Mouse (Mus musculus) thymus, postnatal 0 days (tissue): ENCODE data around the gene Srm. TPM values are rescaled to one million over a fixed set of nuclear protein-coding genes. Genes with fewer than 3 reads are reported as not detected.

Experiments used
- DNase-seq: peaks from one replicate; pipeline ENCODE4 v3.0.0-alpha.2; 2015; ENCODE audit warnings: low spot score
- polyA plus RNA-seq: library from polyadenylated mRNA; unstranded; fragments of >200 nt; fragmentation: Nextera tagmentation; extraction: Ambion mirVana; gene quantifications from 2 replicates; pipeline ENCODE4 v1.2.1, GENCODE M21; 2015

Gene Srm
- polyA plus RNA-seq, 1 experiment from 2014 or later = 163 TPM

DNA sequence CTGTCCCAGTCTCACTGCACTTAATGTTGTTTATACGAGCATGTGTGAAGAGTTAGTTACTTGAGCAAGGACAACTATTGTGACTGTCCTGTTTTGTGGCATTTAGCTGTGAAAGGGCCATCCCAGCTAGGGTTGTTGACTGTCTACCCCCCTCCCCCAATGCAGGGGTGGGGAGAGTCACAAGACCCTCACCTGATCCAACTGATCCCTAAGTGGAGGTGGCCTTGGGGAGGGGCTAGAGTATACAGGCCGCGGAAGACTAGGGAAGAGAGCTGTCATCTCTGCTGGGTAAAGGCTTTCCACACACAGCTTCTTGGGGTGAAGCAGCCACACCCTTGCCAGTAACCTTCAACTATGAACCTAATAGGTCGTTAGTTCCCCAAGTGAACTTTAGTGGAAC lies 9.0 kb downstream of the Srm start:
- no peak for DNase-seq

DNA sequence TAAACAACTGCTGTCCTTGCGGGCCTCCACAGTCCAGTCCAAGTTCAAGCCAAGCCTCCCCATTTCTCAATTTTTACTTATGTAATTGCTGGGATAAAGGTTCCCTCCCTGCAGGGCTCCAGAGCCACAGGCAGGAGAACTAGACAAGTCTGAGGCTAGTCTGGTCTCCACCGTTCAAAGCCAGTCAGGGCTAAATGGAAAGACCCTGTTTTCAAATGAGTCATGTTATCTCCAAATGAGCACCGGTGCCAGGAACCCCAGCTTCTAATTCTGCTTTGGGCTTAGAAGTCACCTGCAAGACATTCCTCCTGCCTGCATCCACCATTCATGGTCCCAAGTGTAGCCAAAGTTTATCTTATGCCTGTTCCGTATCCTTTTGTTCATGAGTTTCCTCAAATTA lies 10.6 kb downstream of the Srm start:
- DNase-seq = no peak

DNA sequence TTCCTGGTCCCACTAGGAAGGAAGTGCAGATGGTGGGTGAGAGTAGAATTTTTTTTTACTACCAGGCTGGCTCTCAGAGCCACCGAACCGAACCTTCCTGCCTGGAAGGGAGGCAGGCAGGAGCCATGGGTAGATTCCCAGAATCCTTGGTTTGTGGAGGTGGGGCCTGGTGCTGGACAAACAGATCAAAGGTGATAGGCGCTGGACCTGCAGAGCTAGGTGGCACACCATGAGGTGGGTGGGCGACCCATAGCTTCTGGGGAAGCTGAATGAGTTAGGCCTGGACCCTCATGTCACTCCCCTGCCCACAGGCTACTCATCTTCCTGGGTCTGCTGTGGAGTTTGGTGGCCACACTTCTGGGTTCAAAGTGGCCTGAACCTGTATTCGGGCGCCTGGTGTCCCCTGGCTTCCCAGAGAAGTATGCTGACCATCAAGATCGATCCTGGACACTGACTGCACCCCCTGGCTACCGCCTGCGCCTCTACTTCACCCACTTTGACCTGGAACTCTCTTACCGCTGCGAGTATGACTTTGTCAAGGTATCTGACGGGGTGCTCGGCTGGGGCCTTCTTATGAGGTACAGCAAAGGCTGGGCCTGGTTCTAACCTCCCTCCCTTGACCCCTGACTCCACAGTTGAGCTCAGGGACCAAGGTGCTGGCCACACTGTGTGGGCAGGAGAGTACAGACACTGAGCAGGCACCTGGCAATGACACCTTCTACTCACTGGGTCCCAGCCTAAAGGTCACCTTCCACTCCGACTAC lies 11.2 kb downstream of the Srm start, which contains the start of gene Masp2:
TSS of gene Masp2 (plus strand) at position 198 of the 764 bp plus-strand sequence.
- DNase-seq = no peak

DNA sequence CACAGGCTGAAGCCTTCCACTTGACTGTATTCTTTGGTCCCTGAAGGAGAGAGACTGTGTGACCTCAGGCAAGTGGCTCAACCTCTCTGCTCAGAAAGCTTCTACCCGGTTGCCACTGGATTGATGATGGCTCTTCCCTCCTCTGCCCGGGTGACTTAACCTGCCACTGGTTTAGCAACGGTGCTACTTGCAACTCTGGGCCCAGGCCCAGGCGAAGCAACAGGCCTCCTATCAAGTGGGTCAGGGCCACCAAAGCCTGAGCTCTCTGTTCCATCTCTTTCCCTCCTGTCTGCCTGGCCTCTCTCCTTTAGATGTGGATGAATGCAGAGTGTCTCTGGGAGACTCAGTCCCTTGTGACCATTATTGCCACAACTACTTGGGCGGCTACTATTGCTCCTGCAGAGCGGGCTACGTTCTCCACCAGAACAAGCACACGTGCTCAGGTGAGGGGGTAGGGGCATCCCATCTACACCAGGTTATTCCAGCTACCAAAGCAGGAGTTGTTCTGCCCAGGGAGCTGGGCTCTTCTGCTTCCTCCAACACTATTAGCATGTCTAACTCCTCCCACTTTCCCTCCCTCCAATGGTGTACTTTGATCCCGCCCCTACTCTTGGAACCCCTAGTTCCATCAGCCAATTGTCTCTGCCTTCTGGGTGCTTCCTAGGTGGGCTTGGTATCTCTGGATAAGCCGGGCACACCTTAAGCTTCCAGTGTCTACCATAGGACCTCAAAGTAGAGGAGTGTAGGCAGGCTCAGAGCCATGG lies 12.3 kb downstream of the Srm start:
- no peak for DNase-seq

DNA sequence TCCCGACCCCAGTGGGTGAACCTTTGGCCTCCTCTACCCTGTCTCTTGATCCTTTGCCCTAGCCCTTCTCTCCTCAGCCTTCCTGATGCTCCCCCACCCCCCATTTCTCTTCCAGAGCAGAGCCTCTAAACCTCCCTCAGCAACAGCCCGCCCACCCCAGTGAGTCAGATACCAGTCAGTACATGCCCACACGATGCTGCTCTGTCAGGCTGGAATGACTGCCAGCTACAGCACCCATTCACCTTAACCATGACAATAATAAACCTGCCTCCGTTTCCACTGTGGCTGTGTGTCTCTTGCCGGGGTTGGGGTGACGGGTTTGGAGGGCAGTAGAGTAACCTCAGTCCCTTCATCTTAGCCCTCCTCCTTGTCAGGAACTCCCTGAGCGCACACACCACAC lies 12.8 kb downstream of the Srm start:
- no peak for DNase-seq

DNA sequence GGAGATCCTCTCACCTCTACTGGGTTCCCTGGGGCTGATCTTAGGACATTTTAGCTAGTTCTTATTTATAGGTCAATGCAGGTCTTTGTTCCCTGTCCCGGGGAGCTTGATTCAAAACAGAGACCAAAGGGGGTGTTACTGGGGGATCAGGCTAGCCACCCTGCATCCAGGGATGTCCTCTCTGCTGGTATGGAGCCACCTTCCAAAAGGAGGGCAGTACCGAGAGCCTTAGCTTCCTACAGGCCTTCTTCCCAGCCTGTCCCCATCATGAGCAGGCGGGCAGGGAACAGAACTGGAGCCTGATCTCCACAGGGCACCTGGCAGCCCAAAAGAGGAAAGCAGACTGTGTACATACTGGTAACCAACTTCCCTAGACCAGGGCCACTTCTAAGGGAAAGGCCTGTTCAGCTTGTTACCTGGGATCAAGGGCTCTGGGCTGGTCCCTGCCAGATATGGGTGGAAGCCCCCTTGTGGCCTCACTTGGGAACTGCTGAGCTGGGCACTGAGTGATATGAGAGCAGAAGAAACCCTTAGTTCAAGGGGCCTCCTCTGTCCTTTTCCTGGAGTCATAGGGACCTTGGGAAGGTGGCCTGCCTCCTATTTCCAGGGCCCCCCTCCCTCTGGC lies 13.3 kb downstream of the Srm start:
- DNase-seq = peak; percentile 68

DNA sequence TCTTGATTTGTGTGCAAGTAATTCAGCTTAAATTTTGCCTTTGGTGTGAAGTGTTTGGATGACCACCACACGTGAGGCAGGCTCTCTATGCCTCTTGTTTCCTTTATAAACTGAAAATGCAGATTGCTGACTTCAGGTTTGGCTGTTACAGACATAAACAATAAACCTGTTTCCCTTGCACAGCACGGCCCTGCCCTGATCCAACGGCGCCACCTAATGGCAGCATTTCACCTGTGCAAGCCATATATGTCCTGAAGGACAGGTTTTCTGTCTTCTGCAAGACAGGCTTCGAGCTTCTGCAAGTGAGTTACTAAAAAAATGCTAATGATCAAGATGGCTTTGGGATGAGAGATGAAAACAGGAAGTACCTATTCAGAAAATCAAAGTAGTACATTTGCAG lies 16.5 kb downstream of the Srm start:
- DNase-seq = peak; percentile 73

DNA sequence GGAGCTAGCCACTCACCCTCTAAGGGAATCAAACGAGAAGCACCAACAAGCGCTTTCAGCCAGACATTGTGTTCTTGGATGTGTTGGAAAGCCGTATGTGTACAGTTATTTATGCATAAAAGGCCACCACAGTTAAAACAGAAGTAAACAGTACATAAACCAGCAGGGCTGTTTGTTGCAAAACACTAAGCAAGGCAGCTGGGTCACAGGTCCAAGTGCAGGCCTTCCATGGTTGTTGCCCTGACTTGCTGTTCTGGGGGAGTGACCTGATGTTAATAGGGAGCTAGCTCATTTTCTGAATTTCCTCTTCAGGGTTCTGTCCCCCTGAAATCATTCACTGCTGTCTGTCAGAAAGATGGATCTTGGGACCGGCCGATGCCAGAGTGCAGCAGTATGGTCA lies 18.5 kb downstream of the Srm start:
- no peak for DNase-seq

DNA sequence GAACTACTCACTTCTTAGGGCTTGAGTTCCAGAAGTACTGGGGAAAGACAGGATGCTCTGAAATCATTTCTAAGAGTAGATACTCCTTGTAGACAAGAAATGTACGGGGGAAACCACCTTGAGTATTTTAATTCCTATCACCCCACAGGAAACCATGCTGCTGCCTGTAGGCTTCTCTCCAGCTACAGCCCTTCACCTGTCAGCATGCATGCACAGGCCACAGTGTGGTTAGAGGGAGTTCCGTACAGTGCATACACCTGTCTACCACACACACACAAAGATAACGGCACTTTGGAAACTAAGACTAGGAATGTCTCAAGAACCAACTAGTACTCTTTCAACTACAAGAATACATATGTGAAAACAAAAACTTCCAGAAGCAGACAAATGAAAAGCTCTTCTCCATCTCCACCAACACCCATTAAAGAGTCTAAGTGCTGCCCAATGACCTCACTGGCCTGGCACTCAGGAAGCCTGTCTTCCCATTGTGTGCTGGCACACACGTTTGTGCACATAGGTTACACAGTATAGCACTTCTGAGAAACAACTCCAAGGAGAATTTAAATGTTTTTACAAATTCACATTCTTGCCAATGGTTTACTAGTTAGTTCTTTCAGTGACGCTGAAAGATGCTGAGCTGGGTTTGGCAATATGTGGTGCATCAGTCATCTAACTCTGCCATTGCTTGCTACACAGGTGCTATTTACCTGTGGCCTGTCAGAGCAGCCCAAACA lies 19.5 kb downstream of the Srm start:
- DNase-seq = no peak

DNA sequence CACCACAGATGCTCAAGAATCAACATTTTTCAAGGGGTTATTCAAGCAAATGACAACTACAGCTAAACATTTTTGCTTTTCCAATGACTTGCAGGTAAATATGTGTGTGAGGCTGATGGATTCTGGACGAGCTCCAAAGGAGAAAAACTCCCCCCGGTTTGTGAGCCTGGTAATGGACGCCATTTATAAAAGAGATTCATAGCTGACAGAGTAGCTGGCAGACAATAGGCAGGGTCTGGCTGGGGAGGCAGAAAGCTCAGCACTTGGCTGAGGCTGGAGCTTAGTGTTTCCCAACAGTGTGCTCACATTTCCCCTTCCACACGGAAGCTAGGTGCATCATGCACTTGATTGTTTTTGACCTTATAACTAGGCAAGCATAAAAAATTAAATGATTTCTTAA lies 21.3 kb downstream of the Srm start:
- no peak for DNase-seq

DNA sequence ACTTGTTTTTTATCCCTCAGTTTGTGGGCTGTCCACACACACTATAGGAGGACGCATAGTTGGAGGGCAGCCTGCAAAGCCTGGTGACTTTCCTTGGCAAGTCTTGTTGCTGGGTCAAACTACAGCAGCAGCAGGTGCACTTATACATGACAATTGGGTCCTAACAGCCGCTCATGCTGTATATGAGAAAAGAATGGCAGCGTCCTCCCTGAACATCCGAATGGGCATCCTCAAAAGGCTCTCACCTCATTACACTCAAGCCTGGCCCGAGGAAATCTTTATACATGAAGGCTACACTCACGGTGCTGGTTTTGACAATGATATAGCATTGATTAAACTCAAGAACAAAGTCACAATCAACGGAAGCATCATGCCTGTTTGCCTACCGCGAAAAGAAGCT lies 22.4 kb downstream of the Srm start:
- DNase-seq = no peak

DNA sequence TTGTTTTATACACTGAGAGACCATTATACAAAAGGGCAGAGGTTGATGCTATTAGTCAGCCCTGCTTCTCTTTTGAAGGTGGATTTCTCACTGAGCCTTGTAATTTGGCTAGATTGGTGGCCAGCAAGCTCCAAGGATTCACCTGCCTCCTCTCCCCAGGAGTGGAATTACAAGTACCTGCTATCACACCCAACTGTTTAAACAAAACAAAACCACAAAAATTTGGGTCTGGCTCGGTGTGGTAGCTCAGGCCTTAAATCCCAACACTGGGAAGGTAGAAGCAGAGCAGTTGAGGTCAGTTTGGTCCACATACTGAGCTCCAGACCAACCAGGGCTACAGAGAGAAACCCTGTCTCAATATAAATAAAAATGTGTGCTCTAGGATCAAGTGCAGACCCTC lies 28.5 kb downstream of the Srm start:
- no peak for DNase-seq

DNA sequence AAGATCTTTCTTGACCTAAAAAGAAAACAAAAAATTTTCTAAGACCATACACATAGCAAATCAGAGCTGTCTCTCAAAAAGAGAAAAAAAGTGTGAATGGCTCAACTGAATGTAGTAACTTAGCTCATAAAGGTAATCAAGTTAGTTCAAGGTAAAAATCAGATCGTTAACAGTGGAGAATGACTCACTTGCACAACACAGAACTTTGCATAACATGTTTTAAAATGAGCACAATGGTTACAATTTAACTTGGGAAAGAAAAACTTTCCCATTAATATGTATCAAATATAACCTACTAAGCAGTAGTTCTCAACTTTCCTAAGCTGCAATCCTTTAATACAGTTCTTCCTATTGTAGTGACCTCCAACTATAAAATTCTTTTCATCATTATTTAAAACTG lies 29.4 kb downstream of the Srm start:
- no peak for DNase-seq

DNA sequence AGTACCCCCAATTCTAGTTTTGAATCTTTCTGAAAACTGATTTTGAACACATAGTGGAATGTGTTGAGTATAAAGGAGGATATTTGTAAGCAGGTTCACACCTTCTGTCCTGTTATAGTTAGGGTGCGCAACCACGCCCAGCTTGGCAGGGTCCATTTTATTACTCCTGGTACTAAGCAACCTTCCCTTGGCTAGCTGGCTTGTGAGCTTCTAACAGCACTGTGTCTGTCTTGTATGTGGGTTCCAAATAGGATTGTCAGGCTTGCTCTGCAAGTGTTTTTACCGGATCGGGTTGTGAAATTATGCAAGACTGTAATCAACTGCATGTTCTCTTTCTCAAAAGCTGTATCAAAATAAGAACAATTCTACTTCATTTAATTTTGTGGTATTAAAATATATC lies 31.2 kb downstream of the Srm start:
- no peak for DNase-seq

DNA sequence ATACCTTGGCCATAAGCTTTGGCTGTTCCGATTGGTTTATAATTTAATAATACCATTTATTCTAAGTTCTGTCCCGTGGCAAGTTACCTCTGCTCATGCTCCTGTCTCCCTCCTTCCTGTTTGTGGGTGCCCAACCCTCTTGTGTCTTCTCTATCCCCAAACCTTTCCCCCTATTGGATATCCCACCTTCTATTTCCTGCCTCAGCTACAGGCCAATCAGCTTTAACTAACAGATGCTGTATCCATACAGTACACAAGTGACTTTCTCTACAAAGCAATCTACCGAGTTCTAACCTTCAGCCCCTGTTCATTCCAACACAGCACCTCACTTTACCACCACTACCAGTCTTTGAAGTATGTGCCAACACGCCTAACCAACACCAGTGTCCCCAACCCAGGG lies 32.3 kb downstream of the Srm start:
- DNase-seq = no peak

DNA sequence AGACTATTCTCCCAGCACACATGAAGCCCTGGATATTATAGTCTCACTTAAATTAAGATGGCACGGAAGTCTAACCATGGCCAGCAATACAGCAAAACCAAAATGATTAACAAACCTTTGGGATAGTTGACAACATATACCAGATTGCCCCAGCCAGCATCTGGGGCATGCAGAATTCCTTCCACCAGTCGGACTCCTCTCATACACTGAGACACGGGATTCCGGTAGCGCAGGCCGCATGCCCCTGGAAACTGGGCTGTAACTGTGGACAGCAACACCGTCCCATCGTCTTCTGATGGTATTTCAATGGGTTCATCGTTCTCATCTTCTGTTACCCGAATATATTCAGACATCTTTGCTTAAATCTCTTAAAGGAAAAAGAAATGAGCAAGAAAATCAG lies 33.7 kb downstream of the Srm start:
- DNase-seq = no peak

DNA sequence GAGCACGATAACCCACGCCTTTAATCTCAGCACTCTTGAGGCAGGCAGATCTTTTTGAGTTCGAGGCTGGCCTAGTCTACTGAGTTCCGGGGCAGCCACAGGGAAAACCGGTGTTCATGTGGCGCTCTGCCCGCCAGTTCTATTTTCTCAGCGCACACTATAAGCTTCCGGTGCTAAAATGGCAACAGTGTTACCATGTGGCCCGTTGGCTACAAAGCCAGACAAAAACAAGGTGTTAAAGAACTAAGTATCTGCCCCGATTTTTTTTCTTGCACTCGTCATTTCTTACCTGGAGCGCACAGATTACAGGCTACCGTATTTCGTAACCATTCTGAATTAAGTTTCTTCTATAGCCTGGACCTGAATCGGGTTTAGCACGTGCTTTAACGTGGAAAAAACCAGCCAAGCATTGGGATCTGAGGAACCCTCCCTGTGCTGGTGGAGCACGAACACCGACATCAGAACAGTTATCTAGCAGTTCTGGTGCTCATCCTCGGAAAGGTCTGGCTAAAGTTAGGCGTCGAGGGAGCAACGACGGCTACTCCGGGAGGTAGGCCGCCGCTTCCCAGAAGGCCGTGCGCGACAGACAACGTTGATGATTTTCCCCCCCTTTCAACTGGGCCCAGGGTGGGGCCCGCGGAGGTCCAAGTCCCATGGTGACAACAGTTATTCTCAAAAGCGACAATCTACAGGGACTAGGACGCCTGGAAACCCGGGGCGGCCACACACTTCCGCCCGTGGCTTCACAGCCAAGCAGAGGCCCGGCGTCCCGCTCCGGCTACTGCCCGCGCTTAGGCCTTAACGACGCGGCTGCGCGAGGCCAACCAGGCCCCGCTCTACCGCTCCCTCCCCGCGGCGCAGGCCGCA lies 34.7 kb downstream of the Srm start:
- peak; percentile 72 for DNase-seq

DNA sequence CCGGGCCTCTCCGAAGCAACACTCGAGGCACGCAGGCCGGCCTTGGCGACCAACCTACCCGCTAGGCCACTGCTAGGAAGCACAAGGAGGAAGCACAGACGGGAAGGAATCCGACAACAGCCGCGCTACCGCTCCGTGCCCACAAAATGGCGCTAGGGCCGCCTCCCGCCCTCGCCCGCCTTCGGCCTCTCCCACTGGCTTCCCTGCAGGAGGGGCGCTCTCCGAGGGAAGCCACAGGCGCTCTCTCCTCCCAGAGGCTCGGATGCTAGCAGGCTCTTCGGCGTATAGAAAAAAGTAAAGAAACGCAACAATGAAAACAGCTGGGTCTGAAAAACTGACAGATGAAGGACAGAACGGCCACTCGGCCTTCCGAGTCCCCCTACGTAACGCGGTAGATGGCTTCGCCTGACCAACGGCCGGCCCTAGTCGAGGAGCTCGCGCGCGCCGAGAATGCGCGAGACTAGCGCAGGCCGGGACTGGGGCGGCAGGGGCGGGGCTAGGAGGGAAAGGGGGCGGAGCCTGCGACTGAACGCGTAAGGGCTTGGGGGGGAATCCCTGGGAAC lies 35.4 kb downstream of the Srm start, which contains the start of gene Tardbp:
TSS of gene Tardbp (minus strand) at position 397 of the 563 bp plus-strand sequence.
- DNase-seq = peak; percentile 96

DNA sequence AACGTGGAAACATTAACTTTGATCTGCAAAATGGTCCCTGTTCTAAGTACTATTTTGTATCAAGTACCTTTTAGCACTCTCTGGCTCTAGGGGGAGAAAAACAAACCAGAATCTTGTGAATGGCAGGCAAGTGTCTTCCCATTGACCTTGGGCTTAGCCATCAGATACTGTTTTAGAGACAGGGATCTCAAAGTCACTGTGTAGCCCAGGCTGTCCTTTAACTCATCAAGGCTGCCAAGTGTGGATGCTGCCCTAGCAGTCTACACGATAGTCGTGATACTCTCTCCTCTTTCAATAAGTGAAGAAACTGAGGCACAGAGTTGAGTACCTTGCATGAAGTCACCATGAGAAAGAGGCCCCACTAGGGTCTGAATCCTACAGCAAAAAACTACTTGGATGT lies 35.9 kb downstream of the Srm start:
- no peak for DNase-seq

DNA sequence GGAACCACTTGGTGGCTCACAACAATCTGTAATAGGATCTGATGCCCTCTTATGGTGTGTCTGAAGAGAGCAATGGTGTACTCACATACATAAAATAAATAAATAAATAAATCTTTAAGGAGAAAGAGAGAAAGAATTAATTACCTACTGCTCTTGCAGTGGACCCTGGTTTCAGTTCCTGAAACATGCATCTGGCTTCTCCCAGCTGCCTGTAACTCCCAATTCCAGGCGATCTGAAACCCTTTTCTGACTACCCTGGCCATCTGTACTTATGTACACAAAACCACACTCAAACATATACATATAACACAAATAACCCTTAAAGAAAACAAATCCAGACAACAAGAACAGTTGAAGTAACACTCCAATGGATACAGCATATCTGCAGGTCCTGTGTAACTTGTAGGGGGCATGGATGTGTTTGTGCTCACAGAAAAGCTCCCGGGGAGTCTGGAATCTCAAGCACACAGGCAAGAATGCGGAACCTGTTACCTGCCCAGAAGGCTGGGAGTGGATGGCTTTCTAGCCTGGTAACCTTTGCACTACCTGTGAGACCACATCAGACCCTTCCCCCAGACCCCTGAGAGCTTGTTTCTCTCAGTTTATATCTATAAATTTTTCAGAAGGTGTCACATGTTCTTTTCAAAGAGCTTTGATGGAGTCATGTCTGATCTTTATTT lies 40.9 kb downstream of the Srm start:
- no peak for DNase-seq
